Mouse (Mus musculus) Patski (cell line): ENCODE measurements around the gene Slc27a4. TPM values are rescaled to one million over a fixed set of nuclear protein-coding genes. Genes with fewer than 3 reads are reported as not detected.
A peak's percentile ranks its signal among the peaks of the same experiment; 100 is the strongest.
"Not testable (repeated sequence)": the region's sequence is repeated elsewhere in the genome, so short reads cannot be mapped to it uniquely, and the experiment has no call there.

Source experiments
- ATAC-seq: fragments of 100-300 bp; one replicate; pipeline ENCODE4 v1.8.0; 2021
- CTCF ChIA-PET: fragments of 350-600 bp; sonication (Branson Sonifier 250); formaldehyde crosslinking; loops from one replicate; lab custom pipeline; 2022; ENCODE audit warnings: inconsistent platforms; lab: Charles Lee
- POLR2A ChIA-PET: fragments of 350-600 bp; sonication (Branson Sonifier 250); formaldehyde crosslinking; loops from one replicate; lab custom pipeline; 2022; ENCODE audit warnings: antibody characterized with exemption, inconsistent platforms; lab: Charles Lee
- DNase-seq: peaks from one replicate; pipeline ENCODE4 v3.0.0-alpha.2; 2011; ENCODE audit warnings: low read depth, low spot score
- H3K27me3 ChIP-seq: fragments of 371-371 bp; one replicate; pipeline ENCODE4 v1.5.1; 2021
- CTCF ChIP-seq: fragments of 100-300 bp; IDR thresholded peaks from one replicate; pipeline ENCODE4 v1.5.1; 2021
- in situ Hi-C: fragments of 300-500 bp; cut with MboI; formaldehyde crosslinking; loops from 3 replicates; pipeline ENCODE4 v1.11.1; 2018; ENCODE audit warnings: low pct_unique_long_range_greater_than_20kb, mixed read lengths
- polyA plus RNA-seq: library from polyadenylated mRNA; unstranded; gene quantifications from one replicate; pipeline ENCODE4 v1.2.3, GENCODE M21; 2021

Slc27a4 gene
- polyA plus RNA-seq: 31.4 TPM

GRCm38 (mm10) chr2:29802075-29802826 lies at the start of gene Slc27a4:
Gene Slc27a4 (plus strand): TSS chr2:29802634.
- ATAC-seq (peak; percentile 86), DNase-seq (no peak)
- POLR2A ChIA-PET: interaction anchor here (0.7 to 1.9 kb wide), 4 partner anchors 14 to 37 kb away, joined by 3 to 5 read pairs (median 4); partner anchors contain the start of gene Trub2
- in situ Hi-C loops: no loop called here
- no peak for TF ChIP-seq CTCF
- no peaks in the 10 kb centered on the region for H3K27me3 ChIP-seq
- CTCF ChIA-PET: interaction anchor here (1.2 to 6.6 kb wide), 3 partner anchors 15 to 37 kb away, joined by 3 to 33 read pairs (median 17); no protein-coding TSS in a partner anchor

- ChIA-PET CTCF (interaction anchor here (1.1 kb wide), 1 partner anchor 19 kb away, joined by 3 read pairs; no protein-coding TSS in a partner anchor), POLR2A (no interaction called here)
Observed at GRCm38 (mm10) chr2:29755693-29756092, 46.7 kb upstream of the Slc27a4 start.

GRCm38 (mm10) chr2:29764831-29765230 lies 37.6 kb upstream of the Slc27a4 start:
- peak; percentile 91 for TF ChIP-seq CTCF
- CTCF ChIA-PET: interaction anchor here (0.8 to 1.9 kb wide), 12 partner anchors 13 to 170 kb away, joined by 3 to 17 read pairs (median 4); partner anchors contain the start of genes Gm13420, Slc27a4 and Urm1
- DNase-seq (no peak), ATAC-seq (peak; percentile 57)
- H3K27me3 ChIP-seq: peaks cover 8% of the 10 kb centered on the region
- in situ Hi-C loops: loop anchor here (5.0 kb wide), 1 partner anchor 52 kb away; no protein-coding TSS in a partner anchor
- POLR2A ChIA-PET: interaction anchor here (1.0 kb wide), 1 partner anchor 38 kb away, joined by 3 read pairs; the partner anchor contains the start of gene Slc27a4

More at GRCm38 (mm10) chr2:29755693-29756092, 46.7 kb upstream of the Slc27a4 start:
- in situ Hi-C loops: no loop called here
- no peaks in the 10 kb centered on the region for H3K27me3 ChIP-seq
- TF ChIP-seq CTCF: no peak
- DNase-seq: no peak
- ATAC-seq: no peak

GRCm38 (mm10) chr2:29767976-29768709 lies 34.3 kb upstream of the Slc27a4 start:
- no peak for TF ChIP-seq CTCF
- CTCF ChIA-PET: interaction anchor here (1.6 kb wide), 1 partner anchor 38 kb away, joined by 6 read pairs; no protein-coding TSS in a partner anchor
- DNase-seq (no peak), ATAC-seq (no peak)
- in situ Hi-C loops: loop anchor here (5.0 kb wide), 1 partner anchor 49 kb away; no protein-coding TSS in a partner anchor
- H3K27me3 ChIP-seq: no peaks in the 10 kb centered on the region
- POLR2A ChIA-PET: interaction anchor here (0.6 to 1.5 kb wide), 3 partner anchors 16 to 49 kb away, joined by 3 read pairs; no protein-coding TSS in a partner anchor

- ATAC-seq (no peak), DNase-seq (no peak)
- ChIA-PET POLR2A (interaction anchor here (1.0 to 1.5 kb wide), 2 partner anchors 16 to 49 kb away, joined by 3 read pairs; no protein-coding TSS in a partner anchor), CTCF (interaction anchor here (0.8 to 1.6 kb wide), 2 partner anchors 12 to 37 kb away, joined by 3 to 6 read pairs; no protein-coding TSS in a partner anchor)
- TF ChIP-seq CTCF: no peak
- in situ Hi-C loops: loop anchor here (5.0 kb wide), 1 partner anchor 48 kb away; no protein-coding TSS in a partner anchor
- no peaks in the 10 kb centered on the region for H3K27me3 ChIP-seq
Observed at GRCm38 (mm10) chr2:29768901-29769300, 33.5 kb upstream of the Slc27a4 start.

GRCm38 (mm10) chr2:29770162-29770561 lies 32.3 kb upstream of the Slc27a4 start:
- POLR2A ChIA-PET: no interaction called here
- H3K27me3 ChIP-seq: no peaks in the 10 kb centered on the region
- ATAC-seq (no peak), DNase-seq (no peak)
- TF ChIP-seq CTCF: no peak
- in situ Hi-C loops: no loop called here
- CTCF ChIA-PET: interaction anchor here (0.8 to 2.0 kb wide), 2 partner anchors 15 to 21 kb away, joined by 3 to 6 read pairs; no protein-coding TSS in a partner anchor

- ATAC-seq: peak; percentile 51
- in situ Hi-C loops: no loop called here
- ChIA-PET POLR2A (interaction anchor here (1.5 kb wide), 1 partner anchor 31 kb away, joined by 4 read pairs; the partner anchor contains the start of gene Slc27a4), CTCF (interaction anchor here (0.8 to 2.2 kb wide), 7 partner anchors 9 to 119 kb away, joined by 3 to 7 read pairs (median 4); no protein-coding TSS in a partner anchor)
- DNase-seq: peak; percentile 48
- H3K27me3 ChIP-seq: no peaks in the 10 kb centered on the region
- no peak for TF ChIP-seq CTCF
Observed at GRCm38 (mm10) chr2:29771611-29772461, 30.6 kb upstream of the Slc27a4 start.

- ATAC-seq (no peak), DNase-seq (no peak)
- TF ChIP-seq CTCF: no peak
- POLR2A ChIA-PET: no interaction called here
- no peaks in the 10 kb centered on the region for H3K27me3 ChIP-seq
- CTCF ChIA-PET: no interaction called here
- in situ Hi-C loops: no loop called here
Observed at GRCm38 (mm10) chr2:29773323-29773722, 29.1 kb upstream of the Slc27a4 start.

GRCm38 (mm10) chr2:29781256-29781655 lies 21.2 kb upstream of the Slc27a4 start:
- DNase-seq, in situ Hi-C loops, H3K27me3 ChIP-seq, ATAC-seq: not testable (repeated sequence)
- CTCF ChIA-PET: interaction anchor here (0.9 to 2.8 kb wide), 5 partner anchors 10 to 77 kb away, joined by 3 to 7 read pairs (median 3); no protein-coding TSS in a partner anchor
- POLR2A ChIA-PET: interaction anchor here (0.6 kb wide), 1 partner anchor 269 kb away, joined by 6 read pairs; no protein-coding TSS in a partner anchor
